Mouse (Mus musculus) MEL (cell line): ENCODE results near the gene Fam208b. TPM values are rescaled to one million over a fixed set of nuclear protein-coding genes. Genes with fewer than 3 reads are reported as not detected.

Source experiments
- DNase-seq: peaks from one replicate; pipeline ENCODE4 v3.0.0; 2011; ENCODE audit warnings: low read depth, low spot score
- H3K27ac ChIP-seq: 2 replicates; pipeline ENCODE4 v1.5.1; 2012; ENCODE audit warnings: low read depth, mild to moderate bottlenecking, control low read depth, low read length, moderate library complexity; ENCODE audit not compliant: control insufficient read depth
- H3K27me3 ChIP-seq, 2 experiments: fragments of 150-350 bp in 1 of 2; sonication (generic) in 1 of 2; 2 replicates each; pipeline ENCODE4 v1.6.1; 2012; ENCODE audit warnings: low read length in 2 of 2, mild to moderate bottlenecking in 2 of 2, improper control_type of control experiment in 1 of 2, moderate library complexity in 1 of 2; ENCODE audit not compliant: insufficient read depth in 2 of 2, control insufficient read depth in 1 of 2
- H3K36me3 ChIP-seq, 2 experiments: 2 replicates each; pipeline ENCODE4 v1.6.1; 2012 to 2014; ENCODE audit warnings: low read length in 2 of 2, improper control_type of control experiment in 1 of 2, inconsistent platforms in 1 of 2, mild to moderate bottlenecking in 1 of 2; ENCODE audit not compliant: insufficient read depth in 2 of 2, control insufficient read depth in 1 of 2
- H3K4me1 ChIP-seq, 2 experiments: fragments of 150-350 bp in 1 of 2; sonication (generic) in 1 of 2; 2 replicates each; pipeline ENCODE4 v1.6.1; 2012; ENCODE audit warnings: low read length in 2 of 2, improper control_type of control experiment in 1 of 2, mild to moderate bottlenecking in 1 of 2; ENCODE audit not compliant: insufficient read depth in 2 of 2, control insufficient read depth in 1 of 2
- H3K4me3 ChIP-seq, 2 experiments: fragments of 150-350 bp in 1 of 2; sonication (generic) in 1 of 2; 2 replicates each; pipeline ENCODE4 v1.5.1; 2012; ENCODE audit warnings: low read depth in 2 of 2, low read length in 2 of 2, mild to moderate bottlenecking in 2 of 2, moderate library complexity in 2 of 2, control low read depth in 1 of 2, improper control_type of control experiment in 1 of 2; ENCODE audit not compliant: control insufficient read depth in 1 of 2, insufficient read depth in 1 of 2
- H3K79me2 ChIP-seq: 2 replicates; pipeline ENCODE4 v1.6.1; 2012; ENCODE audit warnings: mild to moderate bottlenecking, low read length, moderate library complexity; ENCODE audit not compliant: control insufficient read depth, poor library complexity, insufficient read depth
- H3K9ac ChIP-seq: 2 replicates; pipeline ENCODE4 v1.6.1; 2012; ENCODE audit warnings: low read depth, mild to moderate bottlenecking, control low read depth, low read length, moderate library complexity; ENCODE audit not compliant: control insufficient read depth, poor library complexity, severe bottlenecking
- H3K9me3 ChIP-seq: fragments of 150-350 bp; sonication (generic); replicated peaks from 2 replicates; pipeline ENCODE4 v1.6.1; 2012; ENCODE audit warnings: mild to moderate bottlenecking, low read length, improper control_type of control experiment, moderate library complexity; ENCODE audit not compliant: insufficient read depth
- BHLHE40 ChIP-seq: IDR thresholded peaks from 2 replicates; pipeline ENCODE4 v1.6.1; 2012; ENCODE audit warnings: low read depth, mild to moderate bottlenecking, inconsistent platforms, low read length, improper control_type of control experiment, borderline replicate concordance
- CHD1 ChIP-seq: IDR thresholded peaks from 2 replicates; pipeline ENCODE4 v1.6.1; 2012; ENCODE audit warnings: low read depth, mild to moderate bottlenecking, inconsistent platforms, low read length, improper control_type of control experiment
- CHD2 ChIP-seq: IDR thresholded peaks from 2 replicates; pipeline ENCODE4 v1.6.1; 2011; ENCODE audit warnings: low read length, improper control_type of control experiment
- CTCF ChIP-seq, 3 experiments: IDR thresholded peaks in 2 of 3; conservative IDR thresholded peaks in 1 of 3; 2 replicates each; pipeline ENCODE4 v1.5.1; 2011 to 2012; ENCODE audit warnings: low read length in 3 of 3, low read depth in 2 of 3, mild to moderate bottlenecking in 2 of 3, improper control_type of control experiment in 1 of 3, inconsistent platforms in 1 of 3, mixed read lengths in 1 of 3, moderate library complexity in 1 of 3; ENCODE audit not compliant: control insufficient read depth in 1 of 3, insufficient read depth in 1 of 3, poor library complexity in 1 of 3, severe bottlenecking in 1 of 3
- E2F4 ChIP-seq: IDR thresholded peaks from 2 replicates; pipeline ENCODE4 v1.6.1; 2011; ENCODE audit warnings: low read depth, low read length, improper control_type of control experiment, borderline replicate concordance
- ELF1 ChIP-seq: IDR thresholded peaks from 2 replicates; pipeline ENCODE4 v1.6.1; 2014; ENCODE audit warnings: low read depth, mild to moderate bottlenecking, inconsistent platforms, low read length, improper control_type of control experiment, moderate library complexity
- EP300 ChIP-seq, 2 experiments: IDR thresholded peaks; 2 replicates each; pipeline ENCODE4 v1.6.1; 2011; ENCODE audit warnings: improper control_type of control experiment in 2 of 2, low read length in 2 of 2, low read depth in 1 of 2, mild to moderate bottlenecking in 1 of 2
- ETS1 ChIP-seq: IDR thresholded peaks from 2 replicates; pipeline ENCODE4 v1.6.1; 2012; ENCODE audit warnings: low read depth, mild to moderate bottlenecking, inconsistent platforms, low read length, improper control_type of control experiment, moderate library complexity
- GATA1 ChIP-seq: IDR thresholded peaks from 2 replicates; pipeline ENCODE4 v1.6.1; 2011; ENCODE audit warnings: low read depth, low read length, improper control_type of control experiment
- KAT2A ChIP-seq: conservative IDR thresholded peaks from 2 replicates; pipeline ENCODE4 v1.6.1; 2012; ENCODE audit warnings: low read depth, low read length, improper control_type of control experiment, inconsistent platforms
- MAFK ChIP-seq: IDR thresholded peaks from 2 replicates; pipeline ENCODE4 v1.6.1; 2011; ENCODE audit warnings: low read depth, mild to moderate bottlenecking, low read length, improper control_type of control experiment, borderline replicate concordance
- MAX ChIP-seq: IDR thresholded peaks from 2 replicates; pipeline ENCODE4 v1.6.1; 2011; ENCODE audit warnings: low read length, improper control_type of control experiment
- MAZ ChIP-seq: IDR thresholded peaks from 2 replicates; pipeline ENCODE4 v1.6.1; 2012; ENCODE audit warnings: low read depth, mild to moderate bottlenecking, inconsistent platforms, low read length, improper control_type of control experiment
- MEF2A ChIP-seq: IDR thresholded peaks from 2 replicates; pipeline ENCODE4 v1.6.1; 2014; ENCODE audit warnings: low read depth, mild to moderate bottlenecking, inconsistent platforms, low read length, improper control_type of control experiment; ENCODE audit not compliant: poor library complexity, insufficient replicate concordance, severe bottlenecking; ENCODE audit errors: extremely low read depth
- MXI1 ChIP-seq: IDR thresholded peaks from 2 replicates; pipeline ENCODE4 v1.6.1; 2011; ENCODE audit warnings: mild to moderate bottlenecking, low read depth, low read length, improper control_type of control experiment
- MYB ChIP-seq: IDR thresholded peaks from 2 replicates; pipeline ENCODE4 v1.6.1; 2011; ENCODE audit warnings: mild to moderate bottlenecking, low read depth, low read length, improper control_type of control experiment
- MYC ChIP-seq: IDR thresholded peaks from 2 replicates; pipeline ENCODE4 v1.6.1; 2011; ENCODE audit warnings: low read depth, mild to moderate bottlenecking, low read length, improper control_type of control experiment, moderate library complexity
- NELFE ChIP-seq: IDR thresholded peaks from 2 replicates; pipeline ENCODE4 v1.6.1; 2011; ENCODE audit warnings: low read depth, low read length, improper control_type of control experiment
- NRF1 ChIP-seq: IDR thresholded peaks from 2 replicates; pipeline ENCODE4 v1.6.1; 2014; ENCODE audit warnings: low read depth, mild to moderate bottlenecking, inconsistent platforms, low read length, improper control_type of control experiment, moderate library complexity; ENCODE audit not compliant: poor library complexity, insufficient read depth, severe bottlenecking
- POLR2A ChIP-seq, 2 experiments: IDR thresholded peaks; 2 replicates each; pipeline ENCODE4 v1.6.1; 2011 to 2012; ENCODE audit warnings: low read length in 2 of 2, mild to moderate bottlenecking in 2 of 2, control low read depth in 1 of 2, improper control_type of control experiment in 1 of 2, low read depth in 1 of 2, moderate library complexity in 1 of 2; ENCODE audit not compliant: control insufficient read depth in 1 of 2, insufficient read depth in 1 of 2, poor library complexity in 1 of 2
- POLR2AphosphoS2 ChIP-seq: IDR thresholded peaks from 2 replicates; pipeline ENCODE4 v1.6.1; 2011; ENCODE audit warnings: low read length, improper control_type of control experiment
- POLR2AphosphoS5 ChIP-seq: IDR thresholded peaks from 2 replicates; pipeline ENCODE4 v1.6.1; 2012; ENCODE audit warnings: low read depth, borderline replicate concordance, mild to moderate bottlenecking, inconsistent platforms, low read length, moderate library complexity, mixed read lengths
- RAD21 ChIP-seq: IDR thresholded peaks from 2 replicates; pipeline ENCODE4 v1.6.1; 2011; ENCODE audit warnings: mild to moderate bottlenecking, low read depth, low read length, improper control_type of control experiment
- RCOR1 ChIP-seq: IDR thresholded peaks from 2 replicates; pipeline ENCODE4 v1.6.1; 2012; ENCODE audit warnings: low read depth, mild to moderate bottlenecking, inconsistent platforms, low read length, improper control_type of control experiment
- SIN3A ChIP-seq: IDR thresholded peaks from 2 replicates; pipeline ENCODE4 v1.6.1; 2012; ENCODE audit warnings: low read length, improper control_type of control experiment, inconsistent platforms
- SMC3 ChIP-seq: IDR thresholded peaks from 2 replicates; pipeline ENCODE4 v1.6.1; 2011; ENCODE audit warnings: low read depth, low read length, improper control_type of control experiment
- TAL1 ChIP-seq: IDR thresholded peaks from 2 replicates; pipeline ENCODE4 v1.6.1; 2012; ENCODE audit warnings: mild to moderate bottlenecking, inconsistent platforms, low read length, moderate library complexity, mixed read lengths
- TBP ChIP-seq: IDR thresholded peaks from 2 replicates; pipeline ENCODE4 v1.8.0; 2011; ENCODE audit warnings: low read depth, low read length, improper control_type of control experiment
- TCF12 ChIP-seq: IDR thresholded peaks from 2 replicates; pipeline ENCODE4 v1.6.1; 2014; ENCODE audit warnings: low read depth, mild to moderate bottlenecking, inconsistent platforms, low read length, improper control_type of control experiment, moderate library complexity
- UBTF ChIP-seq: IDR thresholded peaks from 2 replicates; pipeline ENCODE4 v1.6.1; 2012; ENCODE audit warnings: low read depth, mild to moderate bottlenecking, inconsistent platforms, low read length, improper control_type of control experiment, moderate library complexity, borderline replicate concordance; ENCODE audit not compliant: insufficient read depth
- USF1 ChIP-seq: IDR thresholded peaks from 2 replicates; pipeline ENCODE4 v1.6.1; 2014; ENCODE audit warnings: low read depth, mild to moderate bottlenecking, inconsistent platforms, low read length, improper control_type of control experiment, moderate library complexity
- USF2 ChIP-seq, 2 experiments: IDR thresholded peaks; 2 replicates each; pipeline ENCODE4 v1.6.1; 2011 to 2012; ENCODE audit warnings: improper control_type of control experiment in 2 of 2, low read length in 2 of 2, borderline replicate concordance in 1 of 2, inconsistent platforms in 1 of 2, low read depth in 1 of 2, mild to moderate bottlenecking in 1 of 2; ENCODE audit not compliant: insufficient read depth in 1 of 2
- ZKSCAN1 ChIP-seq: IDR thresholded peaks from 2 replicates; pipeline ENCODE4 v1.6.1; 2012; ENCODE audit warnings: low read depth, mild to moderate bottlenecking, inconsistent platforms, low read length, improper control_type of control experiment, moderate library complexity
- ZMIZ1 ChIP-seq: IDR thresholded peaks from 2 replicates; pipeline ENCODE4 v1.6.1; 2012; ENCODE audit warnings: low read depth, mild to moderate bottlenecking, inconsistent platforms, low read length, improper control_type of control experiment, moderate library complexity
- ZNF384 ChIP-seq: IDR thresholded peaks from 2 replicates; pipeline ENCODE4 v1.6.1; 2012; ENCODE audit warnings: low read depth, mild to moderate bottlenecking, inconsistent platforms, low read length, improper control_type of control experiment
- polyA plus RNA-seq, 2 experiments: library from polyadenylated mRNA; stranded (reverse) in 1 of 2; unstranded in 1 of 2; fragments of >175 nt in 1 of 2; fragments of >200 nt in 1 of 2; gene quantifications; 2 replicates each; pipeline versions ENCODE4 v1.2.1 to v1.2.4; 2012; ENCODE audit warnings: low replicate concordance in 2 of 2, low read depth in 1 of 2; ENCODE audit not compliant: insufficient read length in 2 of 2, insufficient read depth in 1 of 2, missing spikeins in 1 of 2
- total RNA-seq: library from RNA; depleted of rRNA; stranded (reverse); fragments of 300-350 nt; gene quantifications from 2 replicates; pipeline ENCODE4 v1.2.3, GENCODE M21; 2012

Gene Fam208b
- total and polyA plus RNA-seq, 3 experiments, result 23.5 to 183 (median 28.3) TPM

DNA sequence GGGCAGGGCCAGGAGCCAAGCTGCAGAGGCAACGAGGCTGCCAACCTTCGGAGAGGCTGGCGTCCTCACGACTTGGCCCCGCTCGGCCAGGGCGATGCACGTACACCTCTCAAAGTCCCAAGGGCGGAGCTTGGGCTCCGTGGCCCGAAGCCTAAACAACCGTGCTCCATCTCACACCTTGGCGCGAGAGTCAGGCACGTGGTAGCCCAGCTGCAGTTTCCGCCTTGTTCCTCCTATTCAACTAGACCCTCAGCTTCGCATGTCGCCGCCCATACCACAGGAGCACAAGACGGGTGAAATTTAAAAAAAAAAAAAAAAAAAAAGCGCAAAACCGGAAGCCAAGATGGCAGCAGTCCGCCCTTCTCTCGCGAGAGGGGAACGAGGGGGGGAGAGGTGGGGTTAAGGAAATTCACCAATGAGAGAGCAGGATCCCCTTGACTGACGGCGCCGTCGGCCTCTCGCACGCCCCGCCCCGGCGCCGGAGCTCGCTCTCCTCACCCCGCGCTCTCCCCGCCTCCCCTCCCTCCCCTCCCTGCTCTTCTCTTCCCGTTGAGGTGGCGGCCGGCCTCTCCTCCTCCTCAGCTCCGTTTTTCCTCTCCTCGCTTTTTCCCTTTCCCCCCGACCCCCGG lies 73.2 kb downstream of the Fam208b start, which contains the start of gene Gdi2:
Gene Gdi2, plus strand, starts transcription at position 470 of the 629 bp plus-strand sequence.
- peak; percentile 97 for DNase-seq
- Histone ChIP-seq H3K4me1 (peaks cover 20 to 28% of the 10 kb centered on the region in 2 experiments), H3K79me2 (peaks cover 48% of the 10 kb centered on the region), H3K4me3 (peak within 1 kb of the TSS; percentile 92), H3K27me3 (no peaks in the 10 kb centered on the region), H3K36me3 (peaks cover 7 to 42% of the 10 kb centered on the region in 2 experiments; a peak in 3 of 4 replicates), H3K27ac (peak within 1 kb of the TSS; percentile 100), H3K9ac (peak within 1 kb of the TSS; percentile 99), H3K9me3 (no peaks in the 10 kb centered on the region)
- no peak for TF ChIP-seq MAFK
- TF ChIP-seq MAX, result peak; percentile 98
- TF ChIP-seq KAT2A, result no peak; the same call in 1 of the 2 replicates
- TF ChIP-seq ZMIZ1, result no peak
- peak; percentile 71; the same call in 1 of the 2 replicates for TF ChIP-seq ETS1
- TF ChIP-seq SIN3A, result peak; percentile 66; the same call in 1 of the 2 replicates
- peak; percentile 100 for TF ChIP-seq CHD2
- no peak; the same call in 1 of the 2 replicates for TF ChIP-seq TCF12
- no peak for TF ChIP-seq USF2 (IDR thresholded peaks at IDR 0.05; ENCODE audit: borderline replicate concordance in 1 of 2, insufficient read depth in 1 of 2, low read depth in 1 of 2, low read length in 2 of 2)
- peak; percentile 98 for TF ChIP-seq MYC
- TF ChIP-seq POLR2AphosphoS5, result 0 out of 2 replicates have a peak, but pooled peaks have one; percentile 47
- TF ChIP-seq E2F4, result peak; percentile 28; the same call in 1 of the 2 replicates
- peak; percentile 100 for TF ChIP-seq ZNF384
- TF ChIP-seq MYB, result no peak
- TF ChIP-seq RAD21, result no peak
- no peak; the same call in 1 of the 2 replicates for TF ChIP-seq ZKSCAN1
- peak in 1 of 2 experiments; percentile 16; a peak in 1 of 4 replicates for TF ChIP-seq EP300 (IDR thresholded peaks at IDR 0.05; ENCODE audit: low read depth in 1 of 2, low read length in 2 of 2)
- no peak for TF ChIP-seq GATA1
- TF ChIP-seq TAL1, result no peak
- peak; percentile 94 for TF ChIP-seq MXI1
- peak; percentile 75 for TF ChIP-seq USF1
- peak; percentile 58; the same call in 1 of the 2 replicates for TF ChIP-seq MAZ
- TF ChIP-seq ELF1, result peak; percentile 91
- no peak for TF ChIP-seq CTCF (IDR thresholded peaks at IDR 0.05 in 2 of 3, conservative IDR thresholded peaks at IDR 0.05 in 1 of 3; ENCODE audit: control insufficient read depth in 1 of 3, insufficient read depth in 1 of 3, low read depth in 2 of 3, low read length in 3 of 3, poor library complexity in 1 of 3, severe bottlenecking in 1 of 3)
- no peak for TF ChIP-seq RCOR1
- peak; percentile 40 to 83; a peak in 3 of 4 replicates for TF ChIP-seq POLR2A (IDR thresholded peaks at IDR 0.05; ENCODE audit: control insufficient read depth in 1 of 2, insufficient read depth in 1 of 2, low read depth in 1 of 2, low read length in 2 of 2, poor library complexity in 1 of 2)
- peak; percentile 85 for TF ChIP-seq TBP
- TF ChIP-seq POLR2AphosphoS2, result peak; percentile 48; the same call in 1 of the 2 replicates
- no peak for TF ChIP-seq MEF2A
- TF ChIP-seq UBTF, result no peak
- peak; percentile 66 for TF ChIP-seq NELFE
- no peak for TF ChIP-seq SMC3
- 0 out of 2 replicates have a peak, but pooled peaks have one; percentile 14 for TF ChIP-seq CHD1
- 0 out of 2 replicates have a peak, but pooled peaks have one; percentile 12 for TF ChIP-seq NRF1
- peak; percentile 68; the same call in 1 of the 2 replicates for TF ChIP-seq BHLHE40
